Mouse (Mus musculus) neural tube, embryonic 11.5 days (tissue): ENCODE data around the gene Pdzd2. TPM values are rescaled to one million over a fixed set of nuclear protein-coding genes. Genes with fewer than 3 reads are reported as not detected.

Source experiments
- ATAC-seq: fragments of 200-750 bp; cut with Nextera tagmentation; 2 replicates; pipeline ENCODE4 v1.8.0; 2017; ENCODE audit warnings: moderate number of reproducible peaks, mild to moderate bottlenecking, moderate TSS enrichment, moderate library complexity; ENCODE audit not compliant: insufficient read depth, low FRiP score, low TSS enrichment
- DNase-seq: peaks from one replicate; pipeline ENCODE4 v3.0.0-alpha.2; 2015; ENCODE audit warnings: low spot score
- H3K27ac ChIP-seq: fragments of 300-500 bp; sonication (generic); 2 replicates; pipeline ENCODE4 v1.5.1; 2014; ENCODE audit warnings: low read depth, mild to moderate bottlenecking, low read length
- H3K27me3 ChIP-seq: fragments of 300-500 bp; sonication (generic); 2 replicates; pipeline ENCODE4 v1.6.1; 2014; ENCODE audit warnings: mild to moderate bottlenecking, low read length, mixed read lengths; ENCODE audit not compliant: control insufficient read depth, insufficient read depth
- H3K36me3 ChIP-seq: fragments of 300-500 bp; sonication (generic); 2 replicates; pipeline ENCODE4 v1.6.1; 2014; ENCODE audit warnings: mild to moderate bottlenecking, low read length, moderate library complexity, mixed read lengths; ENCODE audit not compliant: control insufficient read depth, insufficient read depth
- H3K4me1 ChIP-seq: fragments of 300-500 bp; sonication (generic); 2 replicates; pipeline ENCODE4 v1.6.1; 2014; ENCODE audit warnings: low read length, mixed read lengths; ENCODE audit not compliant: control insufficient read depth, insufficient read depth
- H3K4me2 ChIP-seq: fragments of 300-500 bp; sonication (generic); 2 replicates; pipeline ENCODE4 v1.6.1; 2014; ENCODE audit warnings: low read depth, mild to moderate bottlenecking, moderate library complexity
- H3K4me3 ChIP-seq: fragments of 300-500 bp; sonication (generic); 2 replicates; pipeline ENCODE4 v1.5.1; 2014; ENCODE audit warnings: low read depth, low read length
- H3K9ac ChIP-seq: fragments of 300-500 bp; sonication (generic); 2 replicates; pipeline ENCODE4 v1.6.1; 2014; ENCODE audit warnings: mild to moderate bottlenecking, low read length
- H3K9me3 ChIP-seq: fragments of 300-500 bp; sonication (generic); 2 replicates; pipeline ENCODE4 v1.6.1; 2016; ENCODE audit warnings: low read length; ENCODE audit not compliant: control insufficient read depth
- WGBS: fragments of 180-500 bp; shearing (Covaris S2); extraction: QIAGEN DNeasy Blood & Tissue Kit; methylation state at CpG from one replicate; pipeline ENCODE4 v1.1.7; 2014; 5-methylcytosine and 5-hydroxymethylcytosine counted together
- polyA plus RNA-seq: library from polyadenylated mRNA; unstranded; fragments of >200 nt; fragmentation: Nextera tagmentation; extraction: Ambion mirVana; gene quantifications from 2 replicates; pipeline ENCODE4 v1.2.1, GENCODE M21; 2014

Gene Pdzd2
- polyA plus RNA-seq, 1 experiment from 2014 or later: 4.8 TPM

- 87% methylated on average over 8 of the region's 8 CpGs for WGBS
- no peaks in the 10 kb centered on the region for H3K4me1 ChIP-seq
- H3K27ac ChIP-seq: no peak overlapping the region
- H3K27me3 ChIP-seq: no peaks in the 10 kb centered on the region
- H3K9ac ChIP-seq: no peak overlapping the region
- no peak overlapping the region for H3K4me3 ChIP-seq
- DNase-seq (no peak), ATAC-seq (no peak)
- no peaks in the 10 kb centered on the region for H3K36me3 ChIP-seq
- no peak overlapping the region for H3K4me2 ChIP-seq
- no peaks in the 10 kb centered on the region for H3K9me3 ChIP-seq
Measured at GRCm38 (mm10) chr15:12619273-12619672, 120.5 kb downstream of the Pdzd2 start.

- Histone ChIP-seq H3K4me1 (no peaks in the 10 kb centered on the region), H3K9me3 (no peaks in the 10 kb centered on the region), H3K4me2 (no peak overlapping the region), H3K27ac (no peak overlapping the region), H3K27me3 (no peaks in the 10 kb centered on the region), H3K4me3 (no peak overlapping the region), H3K36me3 (no peaks in the 10 kb centered on the region), H3K9ac (no peak overlapping the region)
- DNase-seq: no peak
- ATAC-seq: no peak
- 89% methylated on average over 11 of the region's 11 CpGs for WGBS
Measured at GRCm38 (mm10) chr15:12617651-12618050, 122.1 kb downstream of the Pdzd2 start.

- H3K36me3 ChIP-seq: no peaks in the 10 kb centered on the region
- DNase-seq (no peak), ATAC-seq (no peak)
- no peaks in the 10 kb centered on the region for H3K9me3 ChIP-seq
- WGBS: 79% methylated on average over 8 of the region's 8 CpGs
- H3K9ac ChIP-seq: no peak overlapping the region
- H3K27ac ChIP-seq: no peak overlapping the region
- no peak overlapping the region for H3K4me3 ChIP-seq
- no peaks in the 10 kb centered on the region for H3K4me1 ChIP-seq
- H3K27me3 ChIP-seq: no peaks in the 10 kb centered on the region
- H3K4me2 ChIP-seq: no peak overlapping the region
Measured at GRCm38 (mm10) chr15:12617220-12617619, 122.5 kb downstream of the Pdzd2 start.

GRCm38 (mm10) chr15:12614944-12615878 lies 124.5 kb downstream of the Pdzd2 start:
- ATAC-seq: no peak
- no peaks in the 10 kb centered on the region for H3K36me3 ChIP-seq
- WGBS: 68% methylated on average over 20 of the region's 20 CpGs

GRCm38 (mm10) chr15:12614011-12614410 lies 125.7 kb downstream of the Pdzd2 start:
- no peaks in the 10 kb centered on the region for H3K36me3 ChIP-seq
- no peak overlapping the region for H3K4me2 ChIP-seq
- DNase-seq (no peak), ATAC-seq (no peak)
- H3K27ac ChIP-seq: no peak overlapping the region
- no peak overlapping the region for H3K9ac ChIP-seq
- H3K4me1 ChIP-seq: no peaks in the 10 kb centered on the region
- WGBS: 63% methylated on average over 9 of the region's 9 CpGs
- H3K4me3 ChIP-seq: no peak overlapping the region
- H3K27me3 ChIP-seq: no peaks in the 10 kb centered on the region
- H3K9me3 ChIP-seq: no peaks in the 10 kb centered on the region

More at GRCm38 (mm10) chr15:12614944-12615878, 124.5 kb downstream of the Pdzd2 start:
- Histone ChIP-seq H3K9me3 (no peaks in the 10 kb centered on the region), H3K4me3 (no peak overlapping the region), H3K4me2 (no peak overlapping the region), H3K27ac (no peak overlapping the region), H3K27me3 (no peaks in the 10 kb centered on the region), H3K4me1 (no peaks in the 10 kb centered on the region), H3K9ac (no peak overlapping the region)
- no peak for DNase-seq

GRCm38 (mm10) chr15:12612944-12613675 lies 126.6 kb downstream of the Pdzd2 start:
- 76% methylated on average over 7 of the region's 7 CpGs for WGBS
- H3K9ac ChIP-seq: no peak overlapping the region

GRCm38 (mm10) chr15:12608090-12608489 lies 131.6 kb downstream of the Pdzd2 start:
- Histone ChIP-seq H3K36me3 (no peaks in the 10 kb centered on the region), H3K4me3 (no peak overlapping the region), H3K4me1 (no peaks in the 10 kb centered on the region), H3K27me3 (no peaks in the 10 kb centered on the region), H3K27ac (no peak overlapping the region), H3K9me3 (no peaks in the 10 kb centered on the region), H3K9ac (no peak overlapping the region), H3K4me2 (no peak overlapping the region)
- ATAC-seq (no peak), DNase-seq (no peak)
- WGBS: 89% methylated on average over 6 of the region's 6 CpGs

More at GRCm38 (mm10) chr15:12612944-12613675, 126.6 kb downstream of the Pdzd2 start:
- Histone ChIP-seq H3K4me3 (no peak overlapping the region), H3K4me1 (no peaks in the 10 kb centered on the region), H3K27ac (no peak overlapping the region), H3K36me3 (no peaks in the 10 kb centered on the region), H3K27me3 (no peaks in the 10 kb centered on the region), H3K4me2 (no peak overlapping the region), H3K9me3 (no peaks in the 10 kb centered on the region)
- DNase-seq: no peak
- ATAC-seq: no peak

GRCm38 (mm10) chr15:12606306-12606705 lies 133.4 kb downstream of the Pdzd2 start:
- H3K4me1 ChIP-seq: no peaks in the 10 kb centered on the region
- no peak overlapping the region for H3K4me2 ChIP-seq
- DNase-seq: no peak
- no peaks in the 10 kb centered on the region for H3K9me3 ChIP-seq
- H3K36me3 ChIP-seq: no peaks in the 10 kb centered on the region
- no peak overlapping the region for H3K27ac ChIP-seq
- no peak for ATAC-seq
- H3K27me3 ChIP-seq: no peaks in the 10 kb centered on the region
- 75% methylated on average over 9 of the region's 9 CpGs for WGBS
- H3K4me3 ChIP-seq: no peak overlapping the region
- no peak overlapping the region for H3K9ac ChIP-seq
